Mouse (Mus musculus) liver, embryonic 11.5 days (tissue): Measurements from ENCODE around the gene Wdfy2. TPM values are rescaled to one million over a fixed set of nuclear protein-coding genes. Genes with fewer than 3 reads are reported as not detected.
A peak's percentile ranks its signal among the peaks of the same experiment; 100 is the strongest.

Experiments
- ATAC-seq: fragments of 200-750 bp; cut with Nextera tagmentation; replicated peaks from 2 replicates; pipeline ENCODE4 v1.8.0; 2017; ENCODE audit warnings: moderate number of reproducible peaks, mild to moderate bottlenecking, moderate TSS enrichment, moderate library complexity; ENCODE audit not compliant: low FRiP score
- DNase-seq: peaks from one replicate; pipeline ENCODE4 v3.0.0-alpha.2; 2017; ENCODE audit warnings: low spot score
- H3K27ac ChIP-seq: fragments of 300-500 bp; sonication (generic); 2 replicates; pipeline ENCODE4 v1.5.1; 2014; ENCODE audit warnings: mild to moderate bottlenecking, low read depth, low read length, control low read depth
- H3K27me3 ChIP-seq: fragments of 300-500 bp; sonication (generic); replicated peaks from 2 replicates; pipeline ENCODE4 v1.6.1; 2014; ENCODE audit warnings: low read length, mixed read lengths; ENCODE audit not compliant: control insufficient read depth, insufficient read depth
- H3K36me3 ChIP-seq: fragments of 300-500 bp; sonication (generic); 2 replicates; pipeline ENCODE4 v1.6.1; 2014; ENCODE audit warnings: mild to moderate bottlenecking, low read length, moderate library complexity, mixed read lengths; ENCODE audit not compliant: control insufficient read depth, insufficient read depth
- H3K4me1 ChIP-seq: fragments of 300-500 bp; sonication (generic); replicated peaks from 2 replicates; pipeline ENCODE4 v1.6.1; 2014; ENCODE audit warnings: low read length, mixed read lengths; ENCODE audit not compliant: control insufficient read depth, insufficient read depth
- H3K4me2 ChIP-seq: fragments of 300-500 bp; sonication (generic); 2 replicates; pipeline ENCODE4 v1.6.1; 2014; ENCODE audit warnings: mild to moderate bottlenecking, control low read depth, moderate library complexity
- H3K4me3 ChIP-seq: fragments of 300-500 bp; sonication (generic); 2 replicates; pipeline ENCODE4 v1.5.1; 2014; ENCODE audit warnings: low read depth, low read length, control low read depth
- H3K9ac ChIP-seq: fragments of 300-500 bp; sonication (generic); 2 replicates; pipeline ENCODE4 v1.6.1; 2014; ENCODE audit warnings: low read depth, low read length, control low read depth
- H3K9me3 ChIP-seq: fragments of 300-500 bp; sonication (generic); 2 replicates; pipeline ENCODE4 v1.6.1; 2016; ENCODE audit warnings: low read length, inconsistent platforms, mixed read lengths; ENCODE audit not compliant: control insufficient read depth
- WGBS: fragments of 180-500 bp; shearing (Covaris S2); extraction: QIAGEN DNeasy Blood & Tissue Kit; methylation state at CpG from one replicate; pipeline ENCODE4 v1.1.7; 2014; 5-methylcytosine and 5-hydroxymethylcytosine counted together
- polyA plus RNA-seq: library from polyadenylated mRNA; unstranded; fragments of >200 nt; fragmentation: Nextera tagmentation; extraction: Ambion mirVana; gene quantifications from 2 replicates; pipeline ENCODE4 v1.2.1, GENCODE M21; 2014

Wdfy2 gene
- polyA plus RNA-seq, 1 experiment from 2014 or later, result 6.0 TPM

DNA sequence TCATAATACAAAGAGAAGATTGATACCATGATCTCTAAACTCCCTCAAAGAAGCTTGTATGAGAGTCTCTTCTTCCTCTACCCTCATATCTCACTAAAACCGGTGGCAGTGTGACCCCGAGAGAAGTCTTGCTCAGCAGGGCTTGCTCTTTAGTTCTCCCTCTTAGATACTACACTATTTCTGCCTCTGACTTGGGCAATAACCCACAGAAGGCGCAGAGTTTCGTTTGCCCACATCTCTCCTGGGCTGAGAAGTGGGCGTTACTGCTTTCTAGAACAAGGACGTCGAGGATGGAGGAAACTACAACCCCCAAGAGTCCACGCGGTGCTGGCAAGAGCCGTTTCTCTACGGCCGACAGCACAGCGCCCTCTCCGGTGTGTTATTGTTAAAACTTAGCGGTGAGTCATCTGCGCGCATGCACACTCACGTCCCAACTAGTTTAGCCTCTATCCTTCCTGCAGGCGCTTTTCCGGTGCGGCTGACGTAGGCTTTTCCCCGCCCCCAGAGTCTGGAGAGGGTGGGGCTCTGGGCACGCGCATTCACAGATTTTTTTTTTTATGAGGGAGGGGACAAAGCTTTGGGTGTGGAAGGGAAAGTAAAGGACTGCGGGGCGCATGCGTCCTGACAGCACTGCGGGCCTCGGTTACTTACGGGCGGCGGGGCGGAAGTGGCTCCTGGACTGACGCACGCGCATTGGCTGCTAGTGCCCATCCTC lies 395 bp upstream of the Wdfy2 start:
- Histone ChIP-seq H3K4me1 (no peaks in the 10 kb centered on the region), H3K36me3 (no peaks in the 10 kb centered on the region), H3K4me2 (peak overlapping the region; percentile 73), H3K27ac (peak overlapping the region; percentile 17; the same call in 1 of the 2 replicates), H3K9ac (peak overlapping the region; percentile 57; the same call in 1 of the 2 replicates), H3K27me3 (no peaks in the 10 kb centered on the region), H3K9me3 (no peaks in the 10 kb centered on the region), H3K4me3 (peak overlapping the region; percentile 87)
- WGBS, result under 1% methylated on average over 37 of the region's 37 CpGs
- ATAC-seq, result peak; percentile 93
- peak; percentile 98 for DNase-seq

DNA sequence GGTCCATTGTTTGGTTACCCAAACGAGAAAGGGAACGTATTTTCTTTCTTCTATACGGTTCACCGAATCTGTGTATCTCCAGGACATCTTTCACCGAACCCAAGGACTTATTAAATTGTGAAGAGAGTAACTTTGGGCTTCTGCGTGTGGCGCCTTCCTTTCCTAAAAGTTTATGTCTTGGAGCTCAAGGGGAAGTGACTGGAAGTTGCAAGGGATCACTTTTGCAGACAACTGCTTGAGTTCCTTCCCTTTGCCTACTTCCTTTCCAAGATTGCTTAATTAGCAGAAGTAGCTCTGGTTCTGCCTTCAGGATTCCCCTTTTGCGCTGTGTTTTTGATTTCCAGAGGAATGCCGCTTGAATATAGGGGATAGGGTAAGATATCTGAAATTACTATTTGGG lies 858 bp downstream of the Wdfy2 start:
- 8% methylated on average over 9 of the region's 9 CpGs for WGBS
- Histone ChIP-seq H3K27ac (no peak overlapping the region), H3K4me2 (peak overlapping the region; percentile 85), H3K9me3 (no peaks in the 10 kb centered on the region), H3K9ac (peak overlapping the region; percentile 72), H3K4me1 (no peaks in the 10 kb centered on the region), H3K36me3 (no peaks in the 10 kb centered on the region), H3K4me3 (peak overlapping the region; percentile 87), H3K27me3 (no peaks in the 10 kb centered on the region)
- no peak for ATAC-seq
- no peak for DNase-seq

DNA sequence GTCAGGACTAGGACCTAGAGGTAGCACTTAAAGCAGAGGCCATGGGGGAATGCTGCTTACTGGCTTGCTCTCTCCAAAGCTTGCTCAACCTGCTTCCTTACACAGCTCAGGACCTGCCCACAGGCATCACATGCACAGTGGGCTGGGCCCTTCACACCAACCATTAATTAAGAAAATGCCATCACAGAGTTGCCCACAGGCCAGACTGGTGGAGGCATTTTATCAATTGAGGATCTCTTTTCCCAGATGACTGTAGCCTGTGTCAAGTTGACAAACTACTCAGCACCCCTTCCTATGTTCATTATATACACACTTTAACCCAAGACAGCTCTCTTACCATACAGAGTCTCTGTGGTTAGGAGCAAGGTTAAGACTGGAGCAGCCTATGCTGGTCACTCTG lies 4.2 kb downstream of the Wdfy2 start:
- no peak overlapping the region for H3K9ac ChIP-seq
- H3K36me3 ChIP-seq, result no peaks in the 10 kb centered on the region
- no peak overlapping the region for H3K4me2 ChIP-seq
- H3K4me1 ChIP-seq, result 0 out of 2 replicates have a peak, but pooled peaks cover 5% of the 10 kb centered on the region
- no peaks in the 10 kb centered on the region for H3K27me3 ChIP-seq
- no peak overlapping the region for H3K4me3 ChIP-seq
- no peaks in the 10 kb centered on the region for H3K9me3 ChIP-seq
- no peak overlapping the region for H3K27ac ChIP-seq
- no peak for DNase-seq
- ATAC-seq, result no peak

DNA sequence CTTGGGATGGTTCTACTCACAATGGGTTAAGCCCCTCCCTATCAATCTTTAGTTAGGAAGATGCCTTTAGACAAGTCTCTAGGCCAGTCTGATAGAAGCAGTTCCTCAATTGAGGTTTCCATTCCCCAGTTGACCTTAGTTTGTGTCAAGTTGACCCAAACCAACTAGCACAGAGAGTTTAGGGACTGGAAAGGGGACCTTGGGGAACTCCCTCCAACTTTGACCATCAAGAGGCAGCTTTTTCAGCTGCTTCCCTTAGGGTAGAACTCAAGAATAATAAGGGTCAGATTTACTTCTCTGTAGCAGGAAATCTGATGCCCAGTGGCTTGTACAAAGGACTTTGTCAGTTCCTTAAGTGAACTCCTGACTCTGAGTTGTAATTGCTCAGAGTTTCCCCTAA lies 5.0 kb downstream of the Wdfy2 start:
- 0 out of 2 replicates have a peak, but pooled peaks cover 5% of the 10 kb centered on the region for H3K4me1 ChIP-seq
- ATAC-seq (no peak), DNase-seq (no peak)
- no peak overlapping the region for H3K27ac ChIP-seq
- H3K27me3 ChIP-seq, result no peaks in the 10 kb centered on the region
- no peak overlapping the region for H3K4me2 ChIP-seq
- no peak overlapping the region for H3K9ac ChIP-seq
- H3K9me3 ChIP-seq, result no peaks in the 10 kb centered on the region
- H3K4me3 ChIP-seq, result no peak overlapping the region
- H3K36me3 ChIP-seq, result no peaks in the 10 kb centered on the region

DNA sequence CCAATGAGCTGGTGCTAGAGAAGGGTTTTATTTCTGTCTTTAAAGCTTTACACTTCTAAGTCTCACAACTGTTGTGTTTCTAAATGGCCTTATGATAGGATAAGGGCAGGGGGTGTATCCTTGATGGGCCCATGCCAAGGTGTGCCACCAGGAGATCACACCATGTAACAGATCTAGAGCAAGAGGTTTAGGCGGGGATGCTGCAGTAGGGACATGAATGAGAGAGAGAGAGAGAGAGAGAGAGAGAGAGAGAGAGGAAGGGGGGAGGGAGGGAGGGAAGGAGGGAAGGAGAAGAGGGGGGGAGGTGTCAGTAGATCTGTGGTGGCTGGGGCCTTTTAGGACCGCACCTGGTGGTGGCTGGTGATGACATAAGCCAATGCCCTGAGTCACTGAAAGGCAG lies 5.5 kb downstream of the Wdfy2 start:
- Histone ChIP-seq H3K9ac (no peak overlapping the region), H3K27me3 (no peaks in the 10 kb centered on the region), H3K4me3 (no peak overlapping the region), H3K4me1 (0 out of 2 replicates have a peak, but pooled peaks cover 5% of the 10 kb centered on the region), H3K4me2 (no peak overlapping the region), H3K36me3 (no peaks in the 10 kb centered on the region), H3K9me3 (no peaks in the 10 kb centered on the region), H3K27ac (no peak overlapping the region)
- no peak for ATAC-seq
- DNase-seq, result no peak
- WGBS, result 70% methylated on average over 2 of the region's 2 CpGs

DNA sequence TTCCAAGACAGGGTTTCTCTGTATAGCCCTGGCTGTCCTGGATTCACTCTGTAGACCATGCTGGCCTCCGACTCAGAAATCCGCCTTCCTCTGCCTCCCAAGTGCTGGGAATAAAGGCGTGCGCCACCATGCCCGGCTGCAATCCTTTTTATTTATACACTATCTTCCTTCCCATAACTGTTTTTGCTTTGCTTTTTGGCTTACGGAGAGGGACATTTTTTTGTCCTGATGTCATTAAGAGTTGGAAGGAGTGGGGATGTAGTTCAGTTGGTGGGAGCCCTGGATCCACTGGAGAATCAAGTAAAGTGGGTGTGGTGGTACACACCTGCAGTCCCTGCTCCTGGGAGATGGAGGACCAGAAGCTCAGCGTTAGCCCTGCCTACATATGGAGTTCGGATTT lies 6.7 kb downstream of the Wdfy2 start:
- Histone ChIP-seq H3K9ac (no peak overlapping the region), H3K27ac (no peak overlapping the region), H3K4me1 (0 out of 2 replicates have a peak, but pooled peaks cover 5% of the 10 kb centered on the region), H3K4me3 (no peak overlapping the region), H3K36me3 (no peaks in the 10 kb centered on the region), H3K9me3 (no peaks in the 10 kb centered on the region), H3K4me2 (no peak overlapping the region), H3K27me3 (no peaks in the 10 kb centered on the region)
- no peak for ATAC-seq
- WGBS, result 81% methylated on average over 8 of the region's 8 CpGs
- no peak for DNase-seq

DNA sequence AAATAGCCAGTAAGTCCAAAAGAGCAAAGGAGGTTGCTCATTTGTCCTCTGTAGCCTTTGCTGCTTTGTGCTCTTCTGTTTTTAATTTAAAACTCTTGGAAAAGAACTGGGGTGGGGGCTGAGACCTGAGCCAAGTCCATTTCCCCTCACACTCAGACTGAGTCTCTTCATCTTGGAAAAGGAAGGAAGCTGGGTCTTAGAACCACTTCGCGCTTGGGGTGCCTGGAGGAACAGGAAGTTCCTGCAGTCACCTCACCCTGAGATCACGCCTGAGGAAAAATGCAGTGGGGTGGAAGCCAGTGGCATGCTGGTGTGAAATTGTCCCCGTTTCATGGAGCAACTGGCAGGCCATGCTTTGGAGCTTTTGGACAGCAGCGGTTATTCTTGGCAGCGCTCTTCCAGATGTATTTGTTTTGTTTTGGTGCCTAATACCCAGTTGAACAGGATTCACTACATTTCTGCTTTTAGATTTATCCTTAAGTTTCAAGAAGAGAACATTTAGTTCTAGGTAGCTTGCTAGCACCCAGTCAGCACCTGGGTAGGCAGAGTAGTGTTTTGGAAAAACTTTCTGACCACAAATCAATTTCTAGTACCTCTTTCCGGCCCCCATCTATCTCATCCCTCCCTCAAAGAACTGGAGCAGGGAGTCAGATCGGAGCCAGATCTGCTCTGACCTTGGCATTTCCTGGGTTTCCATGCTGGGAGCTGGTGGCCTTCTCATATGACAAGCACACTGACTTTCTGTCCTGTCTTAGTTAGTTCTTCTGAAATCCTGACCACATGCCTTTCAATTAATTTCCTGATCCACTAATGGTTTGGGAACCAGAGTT lies 7.7 kb downstream of the Wdfy2 start:
- H3K9ac ChIP-seq, result no peak overlapping the region
- WGBS, result 48% methylated on average over 8 of the region's 8 CpGs
- H3K9me3 ChIP-seq, result no peaks in the 10 kb centered on the region
- no peaks in the 10 kb centered on the region for H3K27me3 ChIP-seq
- ATAC-seq, result no peak
- no peaks in the 10 kb centered on the region for H3K36me3 ChIP-seq
- no peak overlapping the region for H3K4me2 ChIP-seq
- no peak for DNase-seq
- no peak overlapping the region for H3K27ac ChIP-seq
- H3K4me3 ChIP-seq, result no peak overlapping the region
- 0 out of 2 replicates have a peak, but pooled peaks cover 5% of the 10 kb centered on the region for H3K4me1 ChIP-seq

DNA sequence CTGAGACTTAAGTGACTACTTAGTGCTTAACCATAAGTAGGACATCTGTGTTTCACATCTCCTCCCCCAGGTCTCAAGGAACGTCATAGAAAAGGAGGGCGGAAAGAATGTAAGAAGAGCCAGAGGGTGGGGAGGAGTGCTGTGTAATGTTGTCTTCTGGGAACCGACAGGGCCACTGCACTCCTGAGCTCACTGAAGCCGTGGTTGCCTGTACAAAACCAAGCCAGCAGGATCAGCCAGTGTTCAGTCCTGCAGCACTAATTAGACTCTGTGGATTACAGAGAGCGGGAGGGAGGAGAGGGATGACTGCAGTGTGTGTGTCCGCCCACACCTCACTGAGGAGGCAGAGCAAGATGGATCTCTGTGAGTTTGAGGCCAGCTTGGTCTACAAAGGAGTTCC lies 13.5 kb downstream of the Wdfy2 start:
- DNase-seq, result no peak
- 64% methylated on average over 6 of the region's 6 CpGs for WGBS
- 0 out of 2 replicates have a peak, but pooled peaks cover 3% of the 10 kb centered on the region for H3K4me1 ChIP-seq

More for the DNA sequence above, 13.5 kb downstream of the Wdfy2 start:
- Histone ChIP-seq H3K27me3 (no peaks in the 10 kb centered on the region), H3K9me3 (no peaks in the 10 kb centered on the region), H3K27ac (no peak overlapping the region), H3K4me2 (no peak overlapping the region), H3K9ac (no peak overlapping the region), H3K36me3 (no peaks in the 10 kb centered on the region), H3K4me3 (no peak overlapping the region)
- ATAC-seq, result no peak
